19 mouse cellular contexts compared by ENCODE assay signal in genomic region chr4:131036292-131036691, GRCm38 (mm10).
DNase-seq lines count a peak whose midpoint lies in the region; ATAC-seq and TF ChIP-seq lines count a peak whose summit lies in the region.
"Had no signal": no experiment of that assay in that cellular context is flagged by ENCODE, and none has a peak within 500 bp of the region (broad histone marks: within the 10 kb centered on the region; RNA-seq: fewer than 3 reads in every experiment).

No protein-coding gene starts in this region.

- no peaks in the 10 kb centered on the region for H3K9me3 ChIP-seq in ES-Bruce4 (replicated peaks; ENCODE audit: control insufficient read depth, insufficient read depth, low read length, poor library complexity, severe bottlenecking)
- H3K9me3 ChIP-seq in liver, postnatal 0 days (ENCODE audit: low read length): no peaks in the 10 kb centered on the region
- H3K9me3 ChIP-seq: embryonic facial prominence, embryonic 13.5 days; limb, embryonic 13.5 days; midbrain, embryonic 12.5 days; neural tube, embryonic 13.5 days had no signal

- H3K27me3 ChIP-seq in ES-Bruce4 (ENCODE audit: control insufficient read depth, insufficient read depth, low read length, poor library complexity, severe bottlenecking): no peaks in the 10 kb centered on the region
- no peaks in the 10 kb centered on the region for H3K27me3 ChIP-seq in liver, postnatal 0 days (ENCODE audit: insufficient read depth, low read length)
- H3K27me3 ChIP-seq: limb, embryonic 13.5 days had no signal

- intact Hi-C loops in left cerebral cortex, postnatal 10 days (cut with DNase I): no loop called here

- TF ChIP-seq EP300 in ES-Bruce4 (IDR thresholded peaks at IDR 0.05; ENCODE audit: insufficient read depth, low read depth, low read length): no peak
- TF ChIP-seq EP300 in liver, postnatal 0 days (IDR thresholded peaks at IDR 0.05; ENCODE audit: low read depth): no peak

- DNase-seq in heart, postnatal 4 days: peak; percentile 19
- no peak for DNase-seq in heart, adult 11 months
- DNase-seq in retina, embryonic 14.5 days (ENCODE audit: low spot score): peak; percentile 45
- no peak for DNase-seq in retina, postnatal 1 day
- DNase-seq in induced T-regulatory cell, adult 2 months (ENCODE audit: low read depth): peak; percentile 11
- DNase-seq in left cerebral cortex, postnatal 10 days (ENCODE audit: extremely low spot score in 1 of 2, low spot score in 2 of 2): no peak
- DNase-seq in liver, postnatal 0 days: no peak
- DNase-seq: adrenal gland, postnatal 10 days; cerebellum, adult 9-11 months; kidney, adult 8-10 months; kidney, postnatal 36 days; thymus, postnatal 14 days had no signal

- H3K27ac ChIP-seq in ES-Bruce4 (ENCODE audit: insufficient read depth, low read length): no peak overlapping the region
- no peak overlapping the region for H3K27ac ChIP-seq in liver, postnatal 0 days (ENCODE audit: low read depth)
- H3K27ac ChIP-seq: embryonic facial prominence, embryonic 13.5 days; limb, embryonic 13.5 days; liver, embryonic 14.5 days; midbrain, embryonic 12.5 days; neural tube, embryonic 13.5 days had no signal

- no peak for ATAC-seq in liver, postnatal 0 days
- ATAC-seq: forebrain, embryonic 16.5 days had no signal

- WGBS in liver, postnatal 0 days (ENCODE audit: insufficient replicate concordance): 88% methylated on average over 11 of the region's 11 CpGs

- no peak overlapping the region for H3K9ac ChIP-seq in ES-Bruce4 (ENCODE audit: low read depth, poor library complexity, severe bottlenecking)
- H3K9ac ChIP-seq in liver, postnatal 0 days (replicated peaks): no peak overlapping the region
- H3K9ac ChIP-seq: embryonic facial prominence, embryonic 13.5 days; limb, embryonic 13.5 days; liver, embryonic 14.5 days; midbrain, embryonic 12.5 days; neural tube, embryonic 13.5 days had no signal

- H3K4me1 ChIP-seq in ES-Bruce4 (ENCODE audit: control insufficient read depth, insufficient read depth, low read length): no peaks in the 10 kb centered on the region
- no peaks in the 10 kb centered on the region for H3K4me1 ChIP-seq in liver, postnatal 0 days (ENCODE audit: insufficient read depth)
- H3K4me1 ChIP-seq: embryonic facial prominence, embryonic 13.5 days; limb, embryonic 13.5 days had no signal

- H3K4me3 ChIP-seq in ES-Bruce4 (ENCODE audit: low read depth, low read length): no peak overlapping the region
- no peak overlapping the region for H3K4me3 ChIP-seq in liver, postnatal 0 days (ENCODE audit: low read depth, low read length)
- H3K4me3 ChIP-seq: embryonic facial prominence, embryonic 13.5 days; limb, embryonic 13.5 days; midbrain, embryonic 12.5 days; neural tube, embryonic 13.5 days had no signal

- TF ChIP-seq CTCF in ES-Bruce4 (IDR thresholded peaks at IDR 0.05; ENCODE audit: low read depth, low read length): peak; percentile 63
- TF ChIP-seq CTCF in liver, postnatal 0 days (IDR thresholded peaks at IDR 0.05; ENCODE audit: low read depth): no peak

- no peak overlapping the region for H3K4me2 ChIP-seq in liver, postnatal 0 days (ENCODE audit: low read depth, low read length)
- H3K4me2 ChIP-seq: embryonic facial prominence, embryonic 13.5 days; limb, embryonic 13.5 days; midbrain, embryonic 12.5 days; neural tube, embryonic 13.5 days had no signal

- no peak for TF ChIP-seq POLR2A in ES-Bruce4 (IDR thresholded peaks at IDR 0.05; ENCODE audit: insufficient read depth, low read length)

- H3K36me3 ChIP-seq in ES-Bruce4 (ENCODE audit: control insufficient read depth, insufficient read depth, low read length, poor library complexity, severe bottlenecking): no peaks in the 10 kb centered on the region
- H3K36me3 ChIP-seq in liver, postnatal 0 days (replicated peaks; ENCODE audit: insufficient read depth, low read length): no peaks in the 10 kb centered on the region
- H3K36me3 ChIP-seq: embryonic facial prominence, embryonic 13.5 days; limb, embryonic 13.5 days; midbrain, embryonic 12.5 days; neural tube, embryonic 13.5 days had no signal

Comparison
In these comparisons a context has a peak if more than half of its experiments do, and no peak if none do; other contexts are left out.
1. DNase-seq: peak in heart, postnatal 4 days (single experiment), retina, embryonic 14.5 days (single experiment) and induced T-regulatory cell, adult 2 months (single experiment); none in heart, adult 11 months (single experiment), retina, postnatal 1 day (single experiment), left cerebral cortex, postnatal 10 days (0 of 2) and liver, postnatal 0 days (single experiment).